Mouse (Mus musculus) naive thymus-derived CD4-positive, alpha-beta T cell, adult 5 months (primary cell): Measurements from ENCODE around the gene Nudt21. TPM values are rescaled to one million over a fixed set of nuclear protein-coding genes. Genes with fewer than 3 reads are reported as not detected.

ENCODE experiments used
- polyA plus RNA-seq: library from polyadenylated mRNA; unstranded; fragments of 100-300 nt; shearing (Covaris generic); gene quantifications from one replicate; pipeline ENCODE4 v1.2.1, GENCODE M21; 2017

Gene Nudt21
- polyA plus RNA-seq: 128 TPM

DNA sequence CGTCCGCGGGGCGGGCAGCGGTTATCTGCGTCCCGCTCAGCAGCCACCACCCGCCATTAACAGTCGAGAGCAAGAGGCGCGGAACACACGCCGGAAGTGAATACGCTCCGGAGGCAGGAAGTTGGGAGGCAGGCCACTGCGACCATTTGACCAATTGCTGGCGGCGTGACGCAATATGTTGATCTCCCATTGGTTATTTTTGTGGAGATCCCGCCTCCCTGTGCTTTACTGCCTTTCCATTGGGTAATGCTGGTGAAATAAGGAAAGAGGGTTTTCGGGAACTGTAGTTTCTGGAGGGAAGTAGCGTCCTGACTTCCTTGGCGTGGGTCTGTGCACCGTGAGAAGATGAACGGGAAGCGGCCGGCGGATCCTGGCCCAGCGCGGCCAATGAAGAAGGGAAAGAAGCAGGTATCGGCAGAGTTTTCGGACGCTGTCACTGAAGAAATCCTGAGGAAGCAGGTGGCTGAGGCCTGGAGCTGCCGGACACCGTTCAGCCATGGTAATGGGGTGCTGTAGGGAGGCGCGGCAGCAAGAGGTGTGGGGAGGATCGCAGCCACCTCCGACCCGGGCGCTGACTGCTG is at the start of gene Nudt21, which contains the start of gene Ogfod1:
Nudt21 (minus strand) TSS at position 88 of the 581 bp plus-strand sequence.
Ogfod1 (plus strand) TSS at position 255 of the 581 bp plus-strand sequence.

DNA sequence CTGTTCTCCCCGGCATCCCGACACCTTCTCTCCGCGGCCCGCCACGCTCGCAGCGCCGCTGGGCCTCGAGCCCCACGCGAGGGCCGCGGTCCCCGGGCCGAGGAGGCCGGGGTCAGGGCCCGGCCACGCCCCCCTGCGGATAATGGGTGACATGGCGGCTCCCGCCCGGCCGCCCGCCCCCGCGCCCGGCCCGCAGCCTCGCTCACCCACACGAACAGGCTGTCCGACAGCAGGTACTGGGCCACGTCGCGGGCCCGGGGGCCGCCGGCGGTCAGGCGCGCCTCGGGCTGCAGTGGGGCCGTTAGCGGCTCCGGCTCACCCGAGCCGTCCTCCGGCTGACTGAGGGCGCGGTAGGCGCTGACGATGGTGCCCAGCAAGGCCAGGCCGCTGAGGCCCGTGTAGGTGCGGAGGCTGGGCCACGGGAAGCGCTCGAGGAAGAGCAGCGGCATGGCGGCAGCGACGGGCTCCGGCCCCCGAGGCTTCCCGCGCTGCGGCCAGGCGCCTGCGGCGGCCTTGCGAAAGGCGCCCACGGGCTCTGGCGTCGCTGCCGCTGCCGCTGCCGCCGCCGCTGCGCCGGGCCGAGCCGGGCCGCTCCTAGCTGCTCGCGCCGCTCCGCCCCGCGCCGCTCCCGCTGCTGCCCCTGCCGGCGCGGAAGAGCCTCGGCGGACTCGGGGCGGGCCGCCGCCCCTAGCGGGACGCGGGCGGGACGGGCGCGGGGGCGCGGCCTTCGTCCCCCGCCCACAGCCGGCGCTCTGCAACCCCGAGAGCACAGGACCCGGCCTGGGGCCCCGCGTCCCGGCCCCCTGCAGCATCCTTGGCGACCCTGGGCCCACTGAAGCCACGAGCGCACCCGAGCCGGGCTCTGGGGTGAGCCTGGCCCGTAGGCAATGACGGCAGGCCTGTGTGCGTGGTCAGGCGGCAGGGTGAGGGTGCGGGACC is 24.5 kb downstream of the Nudt21 start, which contains the start of gene Amfr:
Amfr (minus strand) TSS at position 830 of the 939 bp plus-strand sequence.

Other genes starting within 250 kb of the Nudt21 start
- not detected for gene Gnao1, start 227.1 kb downstream of the Nudt21 start, polyA plus RNA-seq
- 128 TPM for gene Amfr, start 24.2 kb downstream of the Nudt21 start, polyA plus RNA-seq
- gene Ogfod1, start 167 bp upstream of the Nudt21 start, polyA plus RNA-seq: 13.6 TPM
- 9.8 TPM for gene Bbs2, start 61.9 kb upstream of the Nudt21 start, polyA plus RNA-seq
- gene Mt4, start 100.2 kb upstream of the Nudt21 start, polyA plus RNA-seq: not detected
- not detected for gene Mt3, start 115.6 kb upstream of the Nudt21 start, polyA plus RNA-seq
- not detected for gene Mt2, start 135.6 kb upstream of the Nudt21 start, polyA plus RNA-seq
- gene Mt1, start 142.1 kb upstream of the Nudt21 start, polyA plus RNA-seq: 2.2 TPM
- gene Nup93, start 177.5 kb upstream of the Nudt21 start, polyA plus RNA-seq: 37.8 TPM